Mouse (Mus musculus) heart, embryonic 14.5 days (tissue): ENCODE measurements around the gene Bcat1. TPM values are rescaled to one million over a fixed set of nuclear protein-coding genes. Genes with fewer than 3 reads are reported as not detected.

Experiments used
- ATAC-seq: fragments of 200-750 bp; cut with Nextera tagmentation; 2 replicates; pipeline ENCODE4 v1.8.0; 2017; ENCODE audit warnings: low read depth, moderate TSS enrichment; ENCODE audit not compliant: insufficient number of reproducible peaks, insufficient read depth, low FRiP score
- H3K27ac ChIP-seq, 2 experiments: fragments of 200-500 bp in 1 of 2; fragments of 300-500 bp in 1 of 2; sonication (generic) in 1 of 2; replicated peaks in 1 of 2; 2 replicates each; pipeline ENCODE4 v1.5.1; 2012 to 2014; ENCODE audit warnings: low read depth in 2 of 2, low read length in 2 of 2, control low read depth in 1 of 2, mild to moderate bottlenecking in 1 of 2, mixed read lengths in 1 of 2; ENCODE audit not compliant: control insufficient read depth in 1 of 2, insufficient read depth in 1 of 2
- H3K27me3 ChIP-seq: fragments of 300-500 bp; sonication (generic); 2 replicates; pipeline ENCODE4 v1.6.1; 2014; ENCODE audit warnings: mild to moderate bottlenecking, low read length, control low read depth; ENCODE audit not compliant: control insufficient read depth, insufficient read depth
- H3K36me3 ChIP-seq: fragments of 300-500 bp; sonication (generic); 2 replicates; pipeline ENCODE4 v1.6.1; 2014; ENCODE audit warnings: mild to moderate bottlenecking, control low read depth, low read length, mixed read lengths; ENCODE audit not compliant: control insufficient read depth, insufficient read depth
- H3K4me1 ChIP-seq, 2 experiments: fragments of 200-500 bp in 1 of 2; fragments of 300-500 bp in 1 of 2; sonication (generic) in 1 of 2; 2 replicates each; pipeline ENCODE4 v1.6.1; 2012 to 2014; ENCODE audit warnings: low read length in 2 of 2, control low read depth in 1 of 2, mixed read lengths in 1 of 2; ENCODE audit not compliant: control insufficient read depth in 2 of 2, insufficient read depth in 2 of 2
- H3K4me2 ChIP-seq: fragments of 300-500 bp; sonication (generic); 2 replicates; pipeline ENCODE4 v1.6.1; 2014; ENCODE audit warnings: mild to moderate bottlenecking, low read length
- H3K4me3 ChIP-seq, 2 experiments: fragments of 200-500 bp in 1 of 2; fragments of 300-500 bp in 1 of 2; sonication (generic) in 1 of 2; 2 replicates each; pipeline ENCODE4 v1.5.1; 2012 to 2014; ENCODE audit warnings: low read length in 2 of 2, mild to moderate bottlenecking in 2 of 2, control low read depth in 1 of 2, low read depth in 1 of 2, moderate library complexity in 1 of 2; ENCODE audit not compliant: control insufficient read depth in 1 of 2, insufficient read depth in 1 of 2
- H3K9ac ChIP-seq: fragments of 300-500 bp; sonication (generic); 2 replicates; pipeline ENCODE4 v1.6.1; 2014; ENCODE audit warnings: mild to moderate bottlenecking, low read length
- H3K9me3 ChIP-seq: fragments of 300-500 bp; sonication (generic); 2 replicates; pipeline ENCODE4 v1.6.1; 2016; ENCODE audit warnings: low read length, control low read depth; ENCODE audit not compliant: control insufficient read depth
- WGBS: fragments of 180-500 bp; shearing (Covaris S2); extraction: QIAGEN DNeasy Blood & Tissue Kit; methylation state at CpG from one replicate; pipeline ENCODE4 v1.1.7; 2014; 5-methylcytosine and 5-hydroxymethylcytosine counted together
- polyA plus RNA-seq: library from polyadenylated mRNA; unstranded; fragments of >200 nt; fragmentation: Nextera tagmentation; extraction: Ambion mirVana; gene quantifications from 2 replicates; pipeline ENCODE4 v1.2.1, GENCODE M21; 2014

Bcat1 gene
- polyA plus RNA-seq, 1 experiment from 2014 or later = 6.2 TPM

DNA sequence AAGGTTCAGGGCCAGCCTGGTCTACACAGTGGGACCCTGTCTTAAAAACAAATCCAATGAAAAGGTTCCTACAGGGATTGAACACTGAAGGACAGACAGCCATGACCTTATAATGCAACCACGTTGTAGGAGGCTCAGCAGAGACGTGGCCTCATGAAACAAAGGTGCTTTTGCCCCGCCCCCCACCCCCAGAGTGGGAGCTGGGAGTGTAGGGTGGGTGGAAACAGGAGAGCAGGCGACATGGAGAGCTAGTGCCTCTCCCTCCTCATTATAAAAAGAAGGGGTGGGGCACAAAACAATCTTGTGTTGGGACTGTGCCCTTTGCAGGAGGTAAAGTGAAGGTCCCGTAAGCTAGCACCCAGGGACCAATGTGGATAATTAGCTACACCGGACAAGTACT, 74.5 kb downstream of the Bcat1 start:
- Histone ChIP-seq H3K9me3 (no peaks in the 10 kb centered on the region), H3K4me1 (no peaks in the 10 kb centered on the region), H3K36me3 (no peaks in the 10 kb centered on the region), H3K4me3 (no peak overlapping the region), H3K4me2 (no peak overlapping the region), H3K27ac (no peak overlapping the region), H3K27me3 (no peaks in the 10 kb centered on the region), H3K9ac (no peak overlapping the region)
- ATAC-seq = no peak
- WGBS = 70% methylated on average over 6 of the region's 6 CpGs

- no peaks in the 10 kb centered on the region for H3K27me3 ChIP-seq
- no peaks in the 10 kb centered on the region for H3K9me3 ChIP-seq
- no peak overlapping the region for H3K9ac ChIP-seq
- H3K4me1 ChIP-seq = no peaks in the 10 kb centered on the region
- no peak for ATAC-seq
- H3K4me2 ChIP-seq = no peak overlapping the region
- 81% methylated on average over 3 of the region's 3 CpGs for WGBS
- H3K36me3 ChIP-seq = no peaks in the 10 kb centered on the region
- H3K27ac ChIP-seq = no peak overlapping the region
- H3K4me3 ChIP-seq = no peak overlapping the region
Observed at GRCm38 (mm10) chr6:144997229-144997628, 78.8 kb downstream of the Bcat1 start.

- ATAC-seq = no peak
- 29% methylated on average over 3 of the region's 3 CpGs for WGBS
- Histone ChIP-seq H3K9ac (no peak overlapping the region), H3K27me3 (no peaks in the 10 kb centered on the region), H3K4me2 (no peak overlapping the region), H3K4me1 (no peaks in the 10 kb centered on the region), H3K9me3 (peaks cover 4% of the 10 kb centered on the region; the same call in 1 of the 2 replicates), H3K36me3 (no peaks in the 10 kb centered on the region), H3K27ac (no peak overlapping the region), H3K4me3 (no peak overlapping the region)
Observed at GRCm38 (mm10) chr6:144992111-144992510, 83.9 kb downstream of the Bcat1 start.

GRCm38 (mm10) chr6:144989193-144989592, 86.8 kb downstream of the Bcat1 start:
- H3K9me3 ChIP-seq = peaks cover 4% of the 10 kb centered on the region; the same call in 1 of the 2 replicates
- WGBS = 88% methylated on average over 4 of the region's 4 CpGs
- H3K9ac ChIP-seq = no peak overlapping the region
- no peaks in the 10 kb centered on the region for H3K4me1 ChIP-seq
- H3K4me3 ChIP-seq = no peak overlapping the region
- no peak for ATAC-seq
- H3K27ac ChIP-seq = no peak overlapping the region
- no peaks in the 10 kb centered on the region for H3K36me3 ChIP-seq
- H3K4me2 ChIP-seq = no peak overlapping the region
- no peaks in the 10 kb centered on the region for H3K27me3 ChIP-seq

DNA sequence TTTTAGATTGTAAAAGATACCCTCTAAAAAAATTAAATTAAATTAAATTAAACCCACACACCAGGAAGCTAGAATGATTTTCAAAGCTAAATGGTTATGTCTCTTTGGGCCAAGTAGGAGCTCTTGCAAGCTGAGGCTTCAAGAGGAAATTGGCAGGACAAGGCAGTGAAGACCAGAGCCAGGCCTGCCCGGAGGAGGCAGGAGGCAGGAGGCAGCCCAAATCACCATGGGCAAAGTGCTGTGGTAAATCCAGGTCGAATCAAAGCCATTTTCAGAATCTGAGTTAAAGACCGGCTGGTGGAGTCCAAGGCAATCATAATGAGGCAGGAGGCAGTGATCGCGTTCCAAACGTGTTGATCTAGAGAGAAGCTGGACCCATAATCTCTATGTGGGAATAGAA, 88.3 kb downstream of the Bcat1 start:
- 87% methylated on average over 6 of the region's 6 CpGs for WGBS
- no peak for ATAC-seq
- Histone ChIP-seq H3K9me3 (peaks cover 4% of the 10 kb centered on the region; the same call in 1 of the 2 replicates), H3K9ac (no peak overlapping the region), H3K27ac (no peak overlapping the region), H3K4me1 (no peaks in the 10 kb centered on the region), H3K4me2 (no peak overlapping the region), H3K36me3 (no peaks in the 10 kb centered on the region), H3K4me3 (no peak overlapping the region), H3K27me3 (no peaks in the 10 kb centered on the region)

DNA sequence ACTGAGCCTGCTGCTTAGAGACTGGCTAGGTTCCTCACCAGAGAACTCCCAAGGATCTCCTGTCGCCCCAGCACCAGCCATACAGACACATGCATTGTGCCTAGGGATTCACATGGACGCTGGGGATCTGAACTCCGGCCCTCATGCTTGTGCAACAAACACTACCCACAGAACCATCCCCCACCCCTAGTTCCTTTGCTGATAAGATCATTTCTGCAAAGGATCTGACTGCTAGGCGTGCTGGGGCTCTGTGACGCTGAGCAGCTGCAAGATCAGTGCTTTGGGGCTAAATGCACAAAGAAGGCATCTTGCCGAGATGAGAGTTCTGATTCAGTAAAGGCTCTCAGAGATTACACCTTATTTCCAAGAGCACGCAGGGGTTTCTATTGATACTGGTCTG, 88.8 kb downstream of the Bcat1 start:
- no peaks in the 10 kb centered on the region for H3K4me1 ChIP-seq
- no peaks in the 10 kb centered on the region for H3K27me3 ChIP-seq
- no peaks in the 10 kb centered on the region for H3K36me3 ChIP-seq
- 63% methylated on average over 7 of the region's 7 CpGs for WGBS
- no peak overlapping the region for H3K27ac ChIP-seq
- H3K9me3 ChIP-seq = peaks cover 4% of the 10 kb centered on the region; the same call in 1 of the 2 replicates
- H3K4me2 ChIP-seq = no peak overlapping the region
- no peak overlapping the region for H3K9ac ChIP-seq
- no peak for ATAC-seq
- no peak overlapping the region for H3K4me3 ChIP-seq

DNA sequence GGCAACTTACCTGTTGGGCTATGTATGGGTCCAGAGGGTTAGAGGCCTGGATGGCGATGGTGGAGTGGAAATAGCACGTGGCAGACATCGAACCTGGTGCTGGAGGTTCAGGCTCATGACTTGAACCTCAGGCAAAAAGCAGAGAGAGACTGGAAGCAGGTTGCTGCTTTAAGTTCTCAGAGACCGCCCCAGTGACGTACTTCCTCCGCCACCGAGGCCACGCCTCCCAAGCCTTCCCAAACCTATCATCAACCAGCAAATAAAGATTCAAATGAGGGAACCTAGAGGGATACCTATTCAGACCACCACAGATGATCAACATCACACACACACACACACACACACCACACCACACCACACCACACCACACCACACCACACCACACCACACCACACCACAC, 91.8 kb downstream of the Bcat1 start:
- H3K4me1 ChIP-seq = no peaks in the 10 kb centered on the region

DNA sequence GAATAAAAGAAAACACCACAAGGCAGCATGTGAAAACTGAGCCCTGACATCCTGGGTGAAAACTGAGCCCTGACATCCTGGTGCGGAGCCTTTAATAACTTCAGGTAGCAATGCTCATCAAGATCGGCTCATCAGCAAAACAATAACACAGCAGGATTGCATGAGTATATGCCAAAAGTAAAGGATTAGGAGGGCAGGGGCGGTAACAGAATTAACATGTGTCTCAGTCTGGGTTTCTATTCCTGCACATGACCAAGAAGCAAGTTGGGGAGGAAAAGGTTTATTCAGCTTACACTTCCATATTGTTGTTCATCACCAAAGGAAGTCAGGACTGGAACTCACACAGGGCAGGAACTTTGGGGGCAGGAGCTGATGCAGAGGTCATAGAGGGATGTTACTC, 93.9 kb downstream of the Bcat1 start:
- ATAC-seq = no peak
- no peaks in the 10 kb centered on the region for H3K9me3 ChIP-seq
- WGBS = 81% methylated on average over 3 of the region's 3 CpGs
- no peaks in the 10 kb centered on the region for H3K36me3 ChIP-seq
- no peak overlapping the region for H3K4me2 ChIP-seq
- H3K4me1 ChIP-seq = no peaks in the 10 kb centered on the region
- no peak overlapping the region for H3K4me3 ChIP-seq
- no peak overlapping the region for H3K9ac ChIP-seq
- H3K27ac ChIP-seq = no peak overlapping the region
- no peaks in the 10 kb centered on the region for H3K27me3 ChIP-seq

More for the DNA sequence above, 91.8 kb downstream of the Bcat1 start:
- H3K4me2 ChIP-seq = no peak overlapping the region
- no peak overlapping the region for H3K27ac ChIP-seq
- no peaks in the 10 kb centered on the region for H3K27me3 ChIP-seq
- no peak overlapping the region for H3K9ac ChIP-seq
- H3K36me3 ChIP-seq = no peaks in the 10 kb centered on the region
- no peak overlapping the region for H3K4me3 ChIP-seq
- ATAC-seq = no peak
- WGBS = 95% methylated on average over 8 of the region's 8 CpGs
- peaks cover 3% of the 10 kb centered on the region; the same call in 1 of the 2 replicates for H3K9me3 ChIP-seq
